Mouse (Mus musculus) limb, embryonic 15.5 days (tissue): ENCODE data around the gene Sdha. TPM values are rescaled to one million over a fixed set of nuclear protein-coding genes. Genes with fewer than 3 reads are reported as not detected.

ENCODE experiments used
- ATAC-seq: fragments of 200-750 bp; cut with Nextera tagmentation; 2 replicates; pipeline ENCODE4 v1.8.0; 2017; ENCODE audit warnings: low read depth, moderate TSS enrichment; ENCODE audit not compliant: insufficient number of reproducible peaks, low FRiP score, low TSS enrichment
- H3K27ac ChIP-seq: fragments of 300-500 bp; sonication (generic); 2 replicates; pipeline ENCODE4 v1.5.1; 2015; ENCODE audit warnings: moderate library complexity, mild to moderate bottlenecking, inconsistent platforms
- H3K27me3 ChIP-seq: fragments of 300-500 bp; sonication (generic); 2 replicates; pipeline ENCODE4 v1.6.1; 2015; ENCODE audit warnings: inconsistent platforms
- H3K36me3 ChIP-seq: fragments of 300-500 bp; sonication (generic); 2 replicates; pipeline ENCODE4 v1.6.1; 2015; ENCODE audit warnings: inconsistent platforms
- H3K4me1 ChIP-seq: fragments of 300-500 bp; sonication (generic); 2 replicates; pipeline ENCODE4 v1.6.1; 2015; ENCODE audit warnings: inconsistent platforms
- H3K4me2 ChIP-seq: fragments of 300-500 bp; sonication (generic); 2 replicates; pipeline ENCODE4 v1.6.1; 2015; ENCODE audit warnings: mild to moderate bottlenecking, inconsistent platforms
- H3K4me3 ChIP-seq: fragments of 300-500 bp; sonication (generic); 2 replicates; pipeline ENCODE4 v1.5.1; 2015; ENCODE audit warnings: mild to moderate bottlenecking, inconsistent platforms
- H3K9ac ChIP-seq: fragments of 300-500 bp; sonication (generic); 2 replicates; pipeline ENCODE4 v1.6.1; 2015; ENCODE audit warnings: inconsistent platforms
- H3K9me3 ChIP-seq: fragments of 300-500 bp; sonication (generic); 2 replicates; pipeline ENCODE4 v1.6.1; 2016; ENCODE audit warnings: inconsistent platforms
- WGBS: fragments of 180-500 bp; shearing (Covaris S2); methylation state at CpG from one replicate; pipeline ENCODE4 v1.1.7; 2015; 5-methylcytosine and 5-hydroxymethylcytosine counted together
- polyA plus RNA-seq: library from polyadenylated mRNA; unstranded; fragments of >200 nt; fragmentation: Nextera tagmentation; extraction: Ambion mirVana; gene quantifications from 2 replicates; pipeline ENCODE4 v1.2.1, GENCODE M21; 2015

Gene Sdha
- polyA plus RNA-seq = 217 and 241 TPM in 2 replicates

GRCm38 (mm10) chr13:74349566-74350434 lies at the start of gene Sdha, which contains the start of gene Ccdc127:
Gene Sdha, minus strand, starts transcription at chr13:74350280.
Gene Ccdc127, plus strand, starts transcription at chr13:74350309.
- Histone ChIP-seq H3K27ac (peak within 1 kb of the TSS; percentile 88), H3K4me2 (peak within 1 kb of the TSS; percentile 48), H3K36me3 (peaks cover 15% of the 10 kb centered on the region; the same call in 1 of the 2 replicates), H3K27me3 (no peaks in the 10 kb centered on the region), H3K9ac (peak within 1 kb of the TSS; percentile 82), H3K4me1 (peaks cover 10% of the 10 kb centered on the region), H3K4me3 (peak within 1 kb of the TSS; percentile 78), H3K9me3 (no peaks in the 10 kb centered on the region)
- WGBS = under 1% methylated on average over 57 of the region's 57 CpGs
- peak; percentile 97 for ATAC-seq

DNA sequence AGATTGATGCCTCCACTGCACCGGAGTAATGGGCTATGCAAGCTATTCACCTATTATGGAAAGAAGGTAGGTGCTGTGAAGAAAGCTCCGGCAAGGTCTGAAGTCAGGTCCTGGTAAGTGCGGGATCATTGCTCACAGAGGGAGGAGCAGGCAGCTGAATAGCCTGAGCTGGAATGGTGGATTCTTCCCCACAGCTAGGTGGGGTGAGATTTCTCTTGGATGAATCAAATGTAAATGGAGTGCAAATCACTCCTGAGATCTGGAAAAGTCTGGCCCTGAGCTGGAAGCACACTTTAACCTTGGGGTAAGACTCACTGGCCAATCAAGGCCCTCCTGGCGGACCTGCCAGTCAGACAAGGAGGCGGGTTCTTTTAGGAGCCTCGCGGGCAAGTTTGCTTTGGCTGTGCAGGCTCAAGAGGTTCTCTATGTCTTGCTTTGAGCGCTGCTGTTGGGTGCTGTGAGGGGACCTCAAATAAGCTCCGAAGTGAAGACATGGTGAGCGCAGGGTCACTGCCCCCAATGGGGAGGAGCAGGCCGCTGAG lies 49.3 kb upstream of the Sdha start, which contains the start of gene Ftl1-ps1:
Ftl1-ps1 (plus strand) TSS at position 397 of the 542 bp plus-strand sequence.
- ATAC-seq = no peak

DNA sequence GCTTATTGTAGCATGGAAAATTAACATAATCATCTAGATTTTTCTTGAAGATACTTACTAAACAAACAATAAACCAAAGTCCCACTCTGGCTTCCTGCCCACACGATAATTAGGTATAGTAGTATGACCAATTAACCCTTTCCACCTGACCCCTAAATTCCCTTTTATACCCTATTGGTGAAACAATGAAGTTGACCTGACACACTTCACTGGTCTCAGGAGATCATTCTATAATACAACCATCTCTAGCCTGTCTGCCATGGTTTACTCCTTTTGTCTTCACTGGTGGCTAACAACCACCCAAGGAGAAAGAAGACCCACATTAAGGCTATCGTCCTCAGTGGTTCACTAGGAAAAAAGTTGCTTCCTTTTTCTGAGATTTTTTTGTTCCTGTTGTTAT lies 41.1 kb upstream of the Sdha start:
- H3K27me3 ChIP-seq = no peaks in the 10 kb centered on the region
- H3K4me1 ChIP-seq = peaks cover 6% of the 10 kb centered on the region; the same call in 1 of the 2 replicates
- no peak; the same call in 1 of the 2 replicates for ATAC-seq
- no peak overlapping the region for H3K4me3 ChIP-seq
- H3K9me3 ChIP-seq = no peaks in the 10 kb centered on the region
- no peak overlapping the region for H3K27ac ChIP-seq
- no peak overlapping the region for H3K4me2 ChIP-seq
- no peak overlapping the region for H3K9ac ChIP-seq
- WGBS = 72% methylated on average over 2 of the region's 2 CpGs
- no peaks in the 10 kb centered on the region for H3K36me3 ChIP-seq

More for the DNA sequence above, 49.3 kb upstream of the Sdha start, which contains the start of gene Ftl1-ps1:
- 18% methylated on average over 11 of the region's 11 CpGs for WGBS
- no peak within 1 kb of the TSS for H3K9ac ChIP-seq
- no peaks in the 10 kb centered on the region for H3K9me3 ChIP-seq
- H3K4me3 ChIP-seq = no peak within 1 kb of the TSS
- H3K4me2 ChIP-seq = no peak within 1 kb of the TSS
- no peak within 1 kb of the TSS for H3K27ac ChIP-seq
- H3K4me1 ChIP-seq = no peaks in the 10 kb centered on the region
- no peaks in the 10 kb centered on the region for H3K27me3 ChIP-seq
- H3K36me3 ChIP-seq = no peaks in the 10 kb centered on the region

DNA sequence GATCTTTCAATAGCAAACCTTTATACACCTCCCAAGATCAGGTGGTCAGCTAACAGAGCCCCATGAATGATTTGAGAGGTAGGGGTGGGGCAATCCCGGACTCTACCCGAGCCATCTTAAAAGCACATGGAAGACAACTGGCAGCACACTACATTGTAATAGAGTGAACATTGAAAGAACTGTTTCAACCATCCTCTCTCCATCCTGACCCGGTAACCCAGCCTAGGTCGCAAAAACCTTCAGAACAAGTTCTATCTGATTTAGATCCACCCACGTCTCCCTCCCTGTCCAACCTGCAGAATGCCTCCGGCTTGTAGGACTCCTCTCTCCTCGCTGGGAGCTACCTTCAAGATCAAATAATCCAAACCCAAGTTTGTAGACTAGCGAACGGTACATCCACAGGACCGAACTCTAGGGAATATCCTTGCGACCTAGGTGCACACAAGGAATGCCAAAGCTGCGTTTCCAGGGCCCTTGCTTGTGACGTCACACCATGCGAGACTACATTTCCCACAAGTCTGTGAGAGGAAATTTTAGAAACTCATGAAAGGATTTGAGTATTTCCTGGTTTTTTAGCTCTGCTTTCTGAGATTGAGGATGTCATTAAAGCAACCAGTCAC lies 40.4 kb upstream of the Sdha start, which contains the start of gene Zfp72:
Zfp72 (minus strand) TSS at position 466 of the 620 bp plus-strand sequence.
- no peaks in the 10 kb centered on the region for H3K9me3 ChIP-seq
- WGBS = 2% methylated on average over 14 of the region's 14 CpGs
- peak within 1 kb of the TSS; percentile 58 for H3K4me2 ChIP-seq
- no peaks in the 10 kb centered on the region for H3K36me3 ChIP-seq
- H3K9ac ChIP-seq = peak within 1 kb of the TSS; percentile 35; the same call in 1 of the 2 replicates
- peaks cover 6% of the 10 kb centered on the region; the same call in 1 of the 2 replicates for H3K4me1 ChIP-seq
- peak within 1 kb of the TSS; percentile 54 for H3K4me3 ChIP-seq
- H3K27me3 ChIP-seq = no peaks in the 10 kb centered on the region
- ATAC-seq = peak; percentile 71; the same call in 1 of the 2 replicates
- no peak within 1 kb of the TSS for H3K27ac ChIP-seq

- H3K27me3 ChIP-seq = no peaks in the 10 kb centered on the region
- H3K27ac ChIP-seq = no peak overlapping the region
- H3K9me3 ChIP-seq = no peaks in the 10 kb centered on the region
- no peaks in the 10 kb centered on the region for H3K36me3 ChIP-seq
- peaks cover 6% of the 10 kb centered on the region; the same call in 1 of the 2 replicates for H3K4me1 ChIP-seq
- H3K4me3 ChIP-seq = peak overlapping the region; percentile 54
- WGBS = 67% methylated on average over 6 of the region's 6 CpGs
- H3K4me2 ChIP-seq = peak overlapping the region; percentile 58
- no peak overlapping the region for H3K9ac ChIP-seq
- no peak for ATAC-seq
Observed at GRCm38 (mm10) chr13:74389730-74390129, 39.6 kb upstream of the Sdha start.

- no peak overlapping the region for H3K4me3 ChIP-seq
- H3K9ac ChIP-seq = no peak overlapping the region
- no peaks in the 10 kb centered on the region for H3K27me3 ChIP-seq
- ATAC-seq = no peak
- 0 out of 2 replicates have a peak, but pooled peaks cover 6% of the 10 kb centered on the region for H3K4me1 ChIP-seq
- no peaks in the 10 kb centered on the region for H3K9me3 ChIP-seq
- no peak overlapping the region for H3K4me2 ChIP-seq
- no peak overlapping the region for H3K27ac ChIP-seq
- 24% methylated on average over 3 of the region's 3 CpGs for WGBS
- H3K36me3 ChIP-seq = no peaks in the 10 kb centered on the region
Observed at GRCm38 (mm10) chr13:74382289-74382688, 32.2 kb upstream of the Sdha start.

- Histone ChIP-seq H3K4me2 (no peak overlapping the region), H3K9me3 (no peaks in the 10 kb centered on the region), H3K27ac (no peak overlapping the region), H3K27me3 (no peaks in the 10 kb centered on the region), H3K9ac (no peak overlapping the region), H3K4me1 (0 out of 2 replicates have a peak, but pooled peaks cover 6% of the 10 kb centered on the region), H3K36me3 (no peaks in the 10 kb centered on the region), H3K4me3 (no peak overlapping the region)
- WGBS = 50% methylated on average over 10 of the region's 10 CpGs
- ATAC-seq = no peak
Observed at GRCm38 (mm10) chr13:74381533-74382276, 31.6 kb upstream of the Sdha start.

- ATAC-seq = 0 out of 2 replicates have a peak, but pooled peaks have one; percentile 5
- no peak within 1 kb of the TSS for H3K9ac ChIP-seq
- H3K9me3 ChIP-seq = no peaks in the 10 kb centered on the region
- H3K27me3 ChIP-seq = no peaks in the 10 kb centered on the region
- no peak within 1 kb of the TSS for H3K4me2 ChIP-seq
- H3K4me3 ChIP-seq = no peak within 1 kb of the TSS
- WGBS = 67% methylated on average over 8 of the region's 8 CpGs
- H3K4me1 ChIP-seq = no peaks in the 10 kb centered on the region
- H3K36me3 ChIP-seq = peaks cover 31% of the 10 kb centered on the region
- H3K27ac ChIP-seq = no peak within 1 kb of the TSS
Observed at GRCm38 (mm10) chr13:74363859-74364235, 13.8 kb upstream of the Sdha start, which contains the start of gene Lrrc14b. Gene Lrrc14b, minus strand, starts transcription at chr13:74364005.

DNA sequence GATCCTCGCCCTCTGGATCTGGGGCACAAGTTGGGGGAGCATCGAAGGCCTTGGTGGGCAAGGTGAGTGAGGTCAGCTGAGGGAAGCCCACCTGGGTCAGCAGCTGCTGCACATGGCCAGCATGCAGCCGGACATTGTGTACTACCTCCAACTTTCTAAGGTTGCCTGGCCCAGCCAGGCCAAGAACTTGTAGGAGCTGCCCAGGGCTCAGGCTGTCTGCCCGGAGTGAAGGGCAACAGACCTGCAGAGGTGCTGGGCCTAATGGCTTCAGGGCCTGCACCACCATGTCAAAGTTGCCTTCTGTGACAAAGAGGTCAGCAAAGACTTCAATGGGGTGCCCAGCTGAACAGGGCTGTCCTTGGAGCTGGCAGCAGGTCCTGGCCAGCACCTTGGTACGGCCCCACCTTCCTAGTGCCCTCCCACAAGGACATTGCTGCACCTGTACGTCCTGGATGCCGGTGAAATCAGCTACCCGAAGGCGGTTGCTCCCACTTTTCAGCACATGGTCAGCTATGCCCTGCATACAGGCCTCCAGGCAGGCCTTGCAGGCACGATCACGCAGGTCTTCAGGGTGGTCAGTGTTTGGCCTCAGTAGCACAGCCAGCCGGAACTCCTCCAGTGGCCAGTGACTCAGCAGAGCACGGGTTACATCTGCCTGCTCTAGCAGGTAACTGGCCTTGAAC lies 13.2 kb upstream of the Sdha start:
- H3K27me3 ChIP-seq = no peaks in the 10 kb centered on the region
- H3K36me3 ChIP-seq = peaks cover 36% of the 10 kb centered on the region
- 0 out of 2 replicates have a peak, but pooled peaks have one; percentile 11 for ATAC-seq
- H3K9ac ChIP-seq = no peak overlapping the region
- no peak overlapping the region for H3K27ac ChIP-seq
- WGBS = 87% methylated on average over 13 of the region's 13 CpGs
- no peaks in the 10 kb centered on the region for H3K9me3 ChIP-seq
- no peak overlapping the region for H3K4me3 ChIP-seq
- no peak overlapping the region for H3K4me2 ChIP-seq
- no peaks in the 10 kb centered on the region for H3K4me1 ChIP-seq

DNA sequence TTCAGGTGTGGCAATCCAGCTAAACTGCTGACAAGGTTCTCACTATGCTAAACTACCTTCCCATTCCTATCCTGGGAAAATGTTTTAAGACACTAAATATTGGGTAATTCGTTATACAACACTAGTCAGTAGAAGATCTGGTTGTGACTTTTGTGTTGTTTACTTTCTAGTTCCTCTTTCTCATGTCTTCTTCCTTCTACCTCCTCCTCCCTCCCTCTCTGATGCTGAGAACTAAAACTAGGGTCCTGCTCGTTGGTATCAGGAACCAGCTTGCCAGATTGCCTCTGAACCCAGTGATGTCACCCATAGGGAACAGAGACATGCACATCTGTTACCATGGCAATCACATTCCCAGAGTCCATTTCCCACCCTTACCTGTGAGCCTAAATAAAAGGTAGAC lies 12.1 kb upstream of the Sdha start:
- peaks cover 43% of the 10 kb centered on the region for H3K36me3 ChIP-seq
- H3K4me1 ChIP-seq = no peaks in the 10 kb centered on the region
- H3K4me2 ChIP-seq = no peak overlapping the region
- H3K4me3 ChIP-seq = no peak overlapping the region
- H3K9me3 ChIP-seq = no peaks in the 10 kb centered on the region
- no peak overlapping the region for H3K9ac ChIP-seq
- no peaks in the 10 kb centered on the region for H3K27me3 ChIP-seq
- no peak overlapping the region for H3K27ac ChIP-seq
- no peak for ATAC-seq
- WGBS = 76% methylated on average over 2 of the region's 2 CpGs
